Mouse (Mus musculus) liver (tissue): ENCODE measurements at regions not wholly inside any gene's neighbourhood (a gene's known extent, or its start where the extent isn't known, plus 50 kb on each side); places are given as distances from the start of the nearest gene placed in this dataset.
"Not testable (repeated sequence)": the region's sequence is repeated elsewhere in the genome, so short reads cannot be mapped to it uniquely, and the experiment has no call there.

ENCODE experiments used
- DNase-seq: peaks from one replicate; pipeline ENCODE4 v3.0.0-alpha.2; 2020; ENCODE audit warnings: mixed read lengths

GRCm38 (mm10) chr3:50639907-50640323 lies 196.5 kb upstream of the Slc7a11 start:
- DNase-seq, result no peak

GRCm38 (mm10) chr3:50634457-50635075 lies 191.2 kb upstream of the Slc7a11 start:
- DNase-seq, result no peak

- DNase-seq, result no peak
Measured at GRCm38 (mm10) chr3:50631286-50631685, 187.9 kb upstream of the Slc7a11 start.

GRCm38 (mm10) chr3:50628092-50628696 lies 184.8 kb upstream of the Slc7a11 start:
- peak; percentile 5 for DNase-seq

- not testable (repeated sequence) for DNase-seq
Measured at GRCm38 (mm10) chr3:50621176-50621575, 177.8 kb upstream of the Slc7a11 start.

- no peak for DNase-seq
Measured at GRCm38 (mm10) chr3:50619061-50619460, 175.6 kb upstream of the Slc7a11 start.

- DNase-seq, result no peak
Measured at GRCm38 (mm10) chr3:50615384-50616285, 172.2 kb upstream of the Slc7a11 start.

- no peak for DNase-seq
Measured at GRCm38 (mm10) chr3:50613011-50613410, 169.6 kb upstream of the Slc7a11 start.

GRCm38 (mm10) chr3:50609341-50610012 lies 166.1 kb upstream of the Slc7a11 start:
- DNase-seq, result no peak

- no peak for DNase-seq
Measured at GRCm38 (mm10) chr3:50607736-50608135, 164.3 kb upstream of the Slc7a11 start.

- no peak for DNase-seq
Measured at GRCm38 (mm10) chr3:50606986-50607385, 163.6 kb upstream of the Slc7a11 start.

GRCm38 (mm10) chr3:50605750-50606149 lies 162.3 kb upstream of the Slc7a11 start:
- DNase-seq, result no peak

GRCm38 (mm10) chr3:50603182-50603581 lies 159.8 kb upstream of the Slc7a11 start:
- DNase-seq, result no peak

- no peak for DNase-seq
Measured at GRCm38 (mm10) chr3:50595732-50596131, 152.3 kb upstream of the Slc7a11 start.

- no peak for DNase-seq
Measured at GRCm38 (mm10) chr3:50584323-50584722, 140.9 kb upstream of the Slc7a11 start.

GRCm38 (mm10) chr3:50583475-50583874 lies 140.1 kb upstream of the Slc7a11 start:
- no peak for DNase-seq

- no peak for DNase-seq
Measured at GRCm38 (mm10) chr3:50574388-50574787, 131.0 kb upstream of the Slc7a11 start.

- DNase-seq, result no peak
Measured at GRCm38 (mm10) chr3:50570027-50570426, 126.6 kb upstream of the Slc7a11 start.

GRCm38 (mm10) chr3:50569565-50569964 lies 126.2 kb upstream of the Slc7a11 start:
- DNase-seq, result peak; percentile 9

GRCm38 (mm10) chr3:50554150-50554549 lies 110.7 kb upstream of the Slc7a11 start:
- no peak for DNase-seq

- DNase-seq, result no peak
Measured at GRCm38 (mm10) chr3:50548568-50548967, 105.2 kb upstream of the Slc7a11 start.

GRCm38 (mm10) chr3:50530654-50531053 lies 87.2 kb upstream of the Slc7a11 start:
- no peak for DNase-seq

- no peak for DNase-seq
Measured at GRCm38 (mm10) chr3:50524006-50524405, 80.6 kb upstream of the Slc7a11 start.
